Mouse (Mus musculus) heart, embryonic 12.5 days (tissue): ENCODE results near the gene Thbd. TPM values are rescaled to one million over a fixed set of nuclear protein-coding genes. Genes with fewer than 3 reads are reported as not detected.

Experiments used
- ATAC-seq: fragments of 200-750 bp; cut with Nextera tagmentation; 2 replicates; pipeline ENCODE4 v1.8.0; 2017; ENCODE audit warnings: moderate TSS enrichment, moderate library complexity; ENCODE audit not compliant: insufficient number of reproducible peaks, low FRiP score
- H3K27ac ChIP-seq: fragments of 300-500 bp; sonication (generic); 2 replicates; pipeline ENCODE4 v1.5.1; 2016; ENCODE audit warnings: mild to moderate bottlenecking, moderate library complexity; ENCODE audit not compliant: poor library complexity, severe bottlenecking
- H3K27me3 ChIP-seq: fragments of 300-500 bp; sonication (generic); replicated peaks from 2 replicates; pipeline ENCODE4 v1.6.1; 2016; ENCODE audit warnings: mild to moderate bottlenecking, moderate library complexity
- H3K36me3 ChIP-seq: fragments of 300-500 bp; sonication (generic); 2 replicates; pipeline ENCODE4 v1.6.1; 2016; ENCODE audit warnings: mild to moderate bottlenecking, moderate library complexity
- H3K4me1 ChIP-seq: fragments of 300-500 bp; sonication (generic); replicated peaks from 2 replicates; pipeline ENCODE4 v1.6.1; 2016; ENCODE audit warnings: mild to moderate bottlenecking
- H3K4me2 ChIP-seq: fragments of 300-500 bp; sonication (generic); 2 replicates; pipeline ENCODE4 v1.6.1; 2016; ENCODE audit warnings: mild to moderate bottlenecking, moderate library complexity
- H3K4me3 ChIP-seq: fragments of 300-500 bp; sonication (generic); 2 replicates; pipeline ENCODE4 v1.5.1; 2016; ENCODE audit warnings: mild to moderate bottlenecking
- H3K9ac ChIP-seq: fragments of 300-500 bp; sonication (generic); 2 replicates; pipeline ENCODE4 v1.6.1; 2016; ENCODE audit warnings: mild to moderate bottlenecking, moderate library complexity
- H3K9me3 ChIP-seq: fragments of 300-500 bp; sonication (generic); replicated peaks from 2 replicates; pipeline ENCODE4 v1.6.1; 2016; ENCODE audit warnings: mild to moderate bottlenecking, moderate library complexity
- WGBS: fragments of 180-500 bp; shearing (Covaris S2); methylation state at CpG from one replicate; pipeline ENCODE4 v1.1.7; 2016; 5-methylcytosine and 5-hydroxymethylcytosine counted together
- polyA plus RNA-seq: library from polyadenylated mRNA; unstranded; fragments of >200 nt; fragmentation: Nextera tagmentation; extraction: Ambion mirVana; gene quantifications from 2 replicates; pipeline ENCODE4 v1.2.1, GENCODE M21; 2016

The Thbd gene
- polyA plus RNA-seq, 1 experiment from 2014 or later: 13.0 TPM

- Histone ChIP-seq H3K4me2 (no peak overlapping the region), H3K9me3 (no peaks in the 10 kb centered on the region), H3K36me3 (no peaks in the 10 kb centered on the region), H3K4me3 (no peak overlapping the region), H3K4me1 (no peaks in the 10 kb centered on the region), H3K9ac (no peak overlapping the region), H3K27ac (no peak overlapping the region), H3K27me3 (no peaks in the 10 kb centered on the region)
- WGBS: 82% methylated on average over 1 of the region's 1 CpGs
- no peak for ATAC-seq
Observed at GRCm38 (mm10) chr2:148421706-148422105, 13.7 kb upstream of the Thbd start.

- Histone ChIP-seq H3K27ac (no peak overlapping the region), H3K36me3 (no peaks in the 10 kb centered on the region), H3K9me3 (no peaks in the 10 kb centered on the region), H3K4me2 (no peak overlapping the region), H3K4me1 (no peaks in the 10 kb centered on the region), H3K27me3 (no peaks in the 10 kb centered on the region), H3K4me3 (no peak overlapping the region), H3K9ac (no peak overlapping the region)
- 47% methylated on average over 1 of the region's 1 CpGs for WGBS
- ATAC-seq: no peak
Observed at GRCm38 (mm10) chr2:148421112-148421511, 13.1 kb upstream of the Thbd start.

- 92% methylated on average over 2 of the region's 2 CpGs for WGBS
Observed at GRCm38 (mm10) chr2:148419776-148420175, 11.8 kb upstream of the Thbd start.

GRCm38 (mm10) chr2:148419151-148419550 lies 11.2 kb upstream of the Thbd start:
- WGBS: 46% methylated on average over 3 of the region's 3 CpGs
- no peak overlapping the region for H3K4me3 ChIP-seq
- H3K9ac ChIP-seq: no peak overlapping the region
- no peak for ATAC-seq
- no peak overlapping the region for H3K4me2 ChIP-seq
- no peaks in the 10 kb centered on the region for H3K4me1 ChIP-seq
- H3K27me3 ChIP-seq: no peaks in the 10 kb centered on the region
- H3K27ac ChIP-seq: no peak overlapping the region
- no peaks in the 10 kb centered on the region; the same call in 1 of the 2 replicates for H3K9me3 ChIP-seq
- no peaks in the 10 kb centered on the region for H3K36me3 ChIP-seq

More at GRCm38 (mm10) chr2:148419776-148420175, 11.8 kb upstream of the Thbd start:
- H3K27me3 ChIP-seq: no peaks in the 10 kb centered on the region
- H3K9ac ChIP-seq: no peak overlapping the region
- H3K9me3 ChIP-seq: no peaks in the 10 kb centered on the region; the same call in 1 of the 2 replicates
- H3K27ac ChIP-seq: no peak overlapping the region
- ATAC-seq: no peak
- H3K4me1 ChIP-seq: no peaks in the 10 kb centered on the region
- H3K4me2 ChIP-seq: no peak overlapping the region
- no peak overlapping the region for H3K4me3 ChIP-seq
- no peaks in the 10 kb centered on the region for H3K36me3 ChIP-seq

- Histone ChIP-seq H3K9ac (no peak overlapping the region), H3K27ac (no peak overlapping the region), H3K27me3 (peaks cover 9% of the 10 kb centered on the region), H3K4me3 (no peak overlapping the region), H3K9me3 (no peaks in the 10 kb centered on the region), H3K36me3 (no peaks in the 10 kb centered on the region), H3K4me2 (no peak overlapping the region), H3K4me1 (peaks cover 30% of the 10 kb centered on the region)
- 89% methylated on average over 1 of the region's 1 CpGs for WGBS
- ATAC-seq: no peak
Observed at GRCm38 (mm10) chr2:148409821-148410220, 1.8 kb upstream of the Thbd start.

GRCm38 (mm10) chr2:148409141-148409540 lies 1.2 kb upstream of the Thbd start:
- peaks cover 30% of the 10 kb centered on the region for H3K4me1 ChIP-seq
- no peak overlapping the region for H3K4me3 ChIP-seq
- H3K27ac ChIP-seq: no peak overlapping the region
- no peaks in the 10 kb centered on the region for H3K9me3 ChIP-seq
- 16% methylated on average over 9 of the region's 9 CpGs for WGBS
- H3K4me2 ChIP-seq: peak overlapping the region; percentile 89
- no peaks in the 10 kb centered on the region for H3K36me3 ChIP-seq
- ATAC-seq: peak; percentile 76
- H3K27me3 ChIP-seq: peaks cover 9% of the 10 kb centered on the region
- no peak overlapping the region for H3K9ac ChIP-seq

- peak; percentile 24 for ATAC-seq
- WGBS: 13% methylated on average over 6 of the region's 6 CpGs
Observed at GRCm38 (mm10) chr2:148408761-148409120, 753 bp upstream of the Thbd start.

GRCm38 (mm10) chr2:148406971-148407869 lies 768 bp downstream of the Thbd start:
- Histone ChIP-seq H3K4me2 (peak overlapping the region; percentile 89), H3K9ac (peak overlapping the region; percentile 68), H3K9me3 (no peaks in the 10 kb centered on the region), H3K4me1 (peaks cover 30% of the 10 kb centered on the region), H3K36me3 (no peaks in the 10 kb centered on the region), H3K27me3 (peaks cover 9% of the 10 kb centered on the region), H3K27ac (peak overlapping the region; percentile 36; the same call in 1 of the 2 replicates), H3K4me3 (peak overlapping the region; percentile 50)
- 2% methylated on average over 55 of the region's 55 CpGs for WGBS
- peak; percentile 23 for ATAC-seq

More at GRCm38 (mm10) chr2:148408761-148409120, 753 bp upstream of the Thbd start:
- no peak overlapping the region for H3K27ac ChIP-seq
- peak overlapping the region; percentile 68; the same call in 1 of the 2 replicates for H3K9ac ChIP-seq
- peaks cover 30% of the 10 kb centered on the region for H3K4me1 ChIP-seq
- H3K36me3 ChIP-seq: no peaks in the 10 kb centered on the region
- peaks cover 9% of the 10 kb centered on the region for H3K27me3 ChIP-seq
- no peaks in the 10 kb centered on the region for H3K9me3 ChIP-seq
- peak overlapping the region; percentile 89 for H3K4me2 ChIP-seq
- H3K4me3 ChIP-seq: 0 out of 2 replicates have a peak overlapping the region, but pooled peaks have one; percentile 50

- ATAC-seq: peak; percentile 16; the same call in 1 of the 2 replicates
- Histone ChIP-seq H3K4me1 (peaks cover 30% of the 10 kb centered on the region), H3K36me3 (no peaks in the 10 kb centered on the region), H3K9ac (peak overlapping the region; percentile 68), H3K27me3 (peaks cover 9% of the 10 kb centered on the region), H3K4me2 (peak overlapping the region; percentile 89), H3K4me3 (peak overlapping the region; percentile 50), H3K27ac (no peak overlapping the region), H3K9me3 (no peaks in the 10 kb centered on the region)
- 13% methylated on average over 34 of the region's 34 CpGs for WGBS
Observed at GRCm38 (mm10) chr2:148406160-148406970, 1.6 kb downstream of the Thbd start.

GRCm38 (mm10) chr2:148404906-148405305 lies 3.1 kb downstream of the Thbd start:
- H3K27me3 ChIP-seq: peaks cover 11% of the 10 kb centered on the region
- H3K9ac ChIP-seq: no peak overlapping the region
- H3K4me2 ChIP-seq: peak overlapping the region; percentile 44
- H3K4me3 ChIP-seq: no peak overlapping the region
- H3K36me3 ChIP-seq: no peaks in the 10 kb centered on the region
- H3K9me3 ChIP-seq: no peaks in the 10 kb centered on the region
- H3K4me1 ChIP-seq: peaks cover 30% of the 10 kb centered on the region
- 63% methylated on average over 5 of the region's 5 CpGs for WGBS
- H3K27ac ChIP-seq: no peak overlapping the region
- no peak for ATAC-seq

GRCm38 (mm10) chr2:148402227-148402626 lies 5.8 kb downstream of the Thbd start:
- Histone ChIP-seq H3K36me3 (no peaks in the 10 kb centered on the region), H3K4me2 (no peak overlapping the region), H3K9me3 (no peaks in the 10 kb centered on the region), H3K4me1 (peaks cover 26% of the 10 kb centered on the region), H3K4me3 (no peak overlapping the region), H3K27ac (no peak overlapping the region), H3K9ac (no peak overlapping the region), H3K27me3 (peaks cover 24% of the 10 kb centered on the region)
- ATAC-seq: no peak
- WGBS: 71% methylated on average over 1 of the region's 1 CpGs
